Mouse (Mus musculus) lung, embryonic 16.5 days (tissue): ENCODE measurements around the gene Grik5. TPM values are rescaled to one million over a fixed set of nuclear protein-coding genes. Genes with fewer than 3 reads are reported as not detected.

Source experiments
- microRNA-seq: library from miRNA; unstranded; fragments of <30 nt; microRNA quantifications from one replicate; pipeline ENCODE4, GENCODE M21; 2016
- polyA plus RNA-seq: library from polyadenylated mRNA; unstranded; fragments of >200 nt; fragmentation: Nextera tagmentation; extraction: Ambion mirVana; gene quantifications from 2 replicates; pipeline ENCODE4 v1.2.1, GENCODE M21; 2015

Gene Grik5
- polyA plus RNA-seq, 1 experiment from 2014 or later: 3.5 TPM

Small RNA genes lying within 50 kb of the gene (microRNA-seq; reads per million reads assigned to microRNA genes)
- gene Mir6537 (not detected), gene Mir7046 (not detected), gene Mir7047 (not detected)

Other genes starting within 250 kb of the Grik5 start
- gene Gm9844, start 210.1 kb downstream of the Grik5 start, polyA plus RNA-seq: 19.5 and 20.6 TPM in 2 replicates
- gene Lypd4, start 202.4 kb downstream of the Grik5 start, polyA plus RNA-seq: not detected in 2 replicates
- gene Dmrtc2, start 202.3 kb downstream of the Grik5 start, polyA plus RNA-seq: not detected in 2 replicates
- gene Rps19, start 188.0 kb downstream of the Grik5 start, polyA plus RNA-seq: 2,580 and 2,777 TPM in 2 replicates
- gene Cd79a, start 175.0 kb downstream of the Grik5 start, polyA plus RNA-seq: 0.62 and 0.78 TPM in 2 replicates
- 119 and 126 TPM in 2 replicates for gene Arhgef1, start 169.4 kb downstream of the Grik5 start, polyA plus RNA-seq
- not detected in 2 replicates for gene Gm4881, start 127.9 kb downstream of the Grik5 start, polyA plus RNA-seq
- 180 and 202 TPM in 2 replicates for gene Rabac1, start 99.6 kb downstream of the Grik5 start, polyA plus RNA-seq
- gene Atp1a3, start 66.4 kb downstream of the Grik5 start, polyA plus RNA-seq: 1.0 and 2.1 TPM in 2 replicates
- 28.9 and 30.5 TPM in 2 replicates for gene Zfp574, start 221 bp upstream of the Grik5 start, polyA plus RNA-seq
- gene Pou2f2, start 107.4 kb upstream of the Grik5 start, polyA plus RNA-seq: 0.58 TPM in 2 replicates
- 9.0 and 9.5 TPM in 2 replicates for gene Dedd2, start 148.3 kb upstream of the Grik5 start, polyA plus RNA-seq
- 2.3 and 2.5 TPM in 2 replicates for gene Zfp526, start 149.1 kb upstream of the Grik5 start, polyA plus RNA-seq
- 7.1 and 8.2 TPM in 2 replicates for gene Gsk3a, start 165.5 kb upstream of the Grik5 start, polyA plus RNA-seq
- 10.5 and 13.6 TPM in 2 replicates for gene Erf, start 178.4 kb upstream of the Grik5 start, polyA plus RNA-seq
- gene Cic, start 195.4 kb upstream of the Grik5 start, polyA plus RNA-seq: 23.5 and 28.9 TPM in 2 replicates
- 170 and 173 TPM in 2 replicates for gene Pafah1b3, start 225.6 kb upstream of the Grik5 start, polyA plus RNA-seq
- gene Prr19, start 229.1 kb upstream of the Grik5 start, polyA plus RNA-seq: 0.13 TPM in 1 of 2 replicates, not detected in the other
- gene Tmem145, start 233.8 kb upstream of the Grik5 start, polyA plus RNA-seq: 0.14 and 0.49 TPM in 2 replicates
- gene Megf8, start 244.8 kb upstream of the Grik5 start, polyA plus RNA-seq: 11.8 and 12.1 TPM in 2 replicates